Mouse (Mus musculus) bone marrow macrophage, adult 2 months (primary cell): ENCODE measurements around the gene Selplg.

Experiments
- CTCF ChIP-seq: IDR thresholded peaks from 2 replicates; pipeline ENCODE4 v1.5.1; 2012; ENCODE audit warnings: low read depth, mild to moderate bottlenecking, low read length, moderate library complexity
- POLR2A ChIP-seq: IDR thresholded peaks from 2 replicates; pipeline ENCODE4 v1.6.1; 2012; ENCODE audit warnings: mild to moderate bottlenecking, low read depth, low read length, borderline replicate concordance

DNA sequence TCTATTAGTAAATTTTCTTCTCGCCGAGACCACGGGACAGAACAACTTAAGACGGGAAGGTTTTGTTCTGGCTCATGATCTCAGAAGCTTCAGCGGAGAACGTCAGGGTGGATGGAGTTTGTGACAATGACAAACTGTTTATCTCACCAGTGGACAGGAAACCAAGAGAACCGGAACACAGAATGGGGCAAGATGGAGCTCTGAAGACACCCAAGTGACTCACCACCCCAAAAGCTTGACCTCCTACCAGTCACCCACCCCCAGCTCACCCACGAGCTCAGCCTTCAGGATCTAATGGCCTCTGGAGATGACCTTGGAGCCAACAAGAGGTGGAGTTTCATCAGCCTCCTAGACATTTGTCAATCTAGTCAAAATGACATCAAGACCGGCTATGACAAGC lies 27.1 kb downstream of the Selplg start:
- TF ChIP-seq POLR2A, result no peak
- TF ChIP-seq CTCF, result no peak
